Mouse (Mus musculus): ENCODE measurements around the gene Mus81. TPM values are rescaled to one million over a fixed set of nuclear protein-coding genes. Genes with fewer than 3 reads are reported as not detected.
A peak's percentile ranks its signal among the peaks of the same experiment; 100 is the strongest.

Mus81 gene
- total RNA-seq, 2 experiments from 2014 or later = 28.9 to 30.9 TPM

GRCm38 (mm10) chr19:5472857-5473256 is 15.3 kb downstream of the Mus81 start:
- no peak for DNase-seq (ENCODE audit: low spot score in 2 of 2)

- DNase-seq (ENCODE audit: low spot score in 2 of 2) = no peak
These were observed 16.4 kb downstream of the Mus81 start for GRCm38 (mm10) chr19:5471846-5472245.

- DNase-seq (ENCODE audit: low spot score in 2 of 2) = no peak
These were observed 19.8 kb downstream of the Mus81 start, which contains the start of gene Ctsw for GRCm38 (mm10) chr19:5468374-5468773. Gene Ctsw, minus strand, starts transcription at chr19:5468507.

- DNase-seq (ENCODE audit: low spot score in 2 of 2) = no peak
These were observed 21.2 kb downstream of the Mus81 start for GRCm38 (mm10) chr19:5466916-5467500.

- no peak for DNase-seq (ENCODE audit: low spot score in 2 of 2)
These were observed 23.2 kb downstream of the Mus81 start for GRCm38 (mm10) chr19:5465037-5465436.

- DNase-seq (ENCODE audit: low spot score in 2 of 2) = peak in 1 of 2 experiments; percentile 51
These were observed 24.2 kb downstream of the Mus81 start for GRCm38 (mm10) chr19:5463791-5464562.

- peak in 1 of 2 experiments; percentile 10 for DNase-seq (ENCODE audit: low spot score in 2 of 2)
These were observed 25.0 kb downstream of the Mus81 start for GRCm38 (mm10) chr19:5463212-5463611.

- no peak for DNase-seq (ENCODE audit: low spot score in 2 of 2)
These were observed 26.8 kb downstream of the Mus81 start for GRCm38 (mm10) chr19:5461411-5461810.

GRCm38 (mm10) chr19:5460465-5460911 is 27.7 kb downstream of the Mus81 start, which contains the start of gene Fibp:
Gene Fibp, plus strand, starts transcription at chr19:5460615.
- peak; percentile 73 to 90 for DNase-seq (ENCODE audit: low spot score in 2 of 2)

- no peak for DNase-seq (ENCODE audit: low spot score in 2 of 2)
These were observed 28.3 kb downstream of the Mus81 start for GRCm38 (mm10) chr19:5459896-5460295.

GRCm38 (mm10) chr19:5459019-5459418 is 29.2 kb downstream of the Mus81 start:
- DNase-seq (ENCODE audit: low spot score in 2 of 2) = no peak

GRCm38 (mm10) chr19:5457746-5458442 is 30.3 kb downstream of the Mus81 start, which contains the start of gene Ccdc85b:
Gene Ccdc85b, minus strand, starts transcription at chr19:5457894.
- DNase-seq (ENCODE audit: low spot score in 2 of 2) = no peak

- DNase-seq (ENCODE audit: low spot score in 2 of 2) = peak; percentile 89 to 93
These were observed 31.1 kb downstream of the Mus81 start for GRCm38 (mm10) chr19:5456922-5457745.

GRCm38 (mm10) chr19:5456241-5456921 is 31.8 kb downstream of the Mus81 start:
- no peak for DNase-seq (ENCODE audit: low spot score in 2 of 2)

- DNase-seq (ENCODE audit: low spot score in 2 of 2) = no peak
These were observed 32.6 kb downstream of the Mus81 start for GRCm38 (mm10) chr19:5455568-5455967.

- DNase-seq (ENCODE audit: low spot score in 2 of 2) = no peak
These were observed 33.2 kb downstream of the Mus81 start for GRCm38 (mm10) chr19:5455037-5455436.

- no peak for DNase-seq (ENCODE audit: low spot score in 2 of 2)
These were observed 36.4 kb downstream of the Mus81 start for GRCm38 (mm10) chr19:5451766-5452165.

- no peak for DNase-seq (ENCODE audit: low spot score in 2 of 2)
These were observed 38.5 kb downstream of the Mus81 start for GRCm38 (mm10) chr19:5449673-5450072.

- no peak for DNase-seq (ENCODE audit: low spot score in 2 of 2)
These were observed 39.6 kb downstream of the Mus81 start for GRCm38 (mm10) chr19:5448354-5449150.

All from gastrocnemius, postnatal 4 days (tissue).